Mouse (Mus musculus): ENCODE results near the gene Ubl4b.

DNA sequence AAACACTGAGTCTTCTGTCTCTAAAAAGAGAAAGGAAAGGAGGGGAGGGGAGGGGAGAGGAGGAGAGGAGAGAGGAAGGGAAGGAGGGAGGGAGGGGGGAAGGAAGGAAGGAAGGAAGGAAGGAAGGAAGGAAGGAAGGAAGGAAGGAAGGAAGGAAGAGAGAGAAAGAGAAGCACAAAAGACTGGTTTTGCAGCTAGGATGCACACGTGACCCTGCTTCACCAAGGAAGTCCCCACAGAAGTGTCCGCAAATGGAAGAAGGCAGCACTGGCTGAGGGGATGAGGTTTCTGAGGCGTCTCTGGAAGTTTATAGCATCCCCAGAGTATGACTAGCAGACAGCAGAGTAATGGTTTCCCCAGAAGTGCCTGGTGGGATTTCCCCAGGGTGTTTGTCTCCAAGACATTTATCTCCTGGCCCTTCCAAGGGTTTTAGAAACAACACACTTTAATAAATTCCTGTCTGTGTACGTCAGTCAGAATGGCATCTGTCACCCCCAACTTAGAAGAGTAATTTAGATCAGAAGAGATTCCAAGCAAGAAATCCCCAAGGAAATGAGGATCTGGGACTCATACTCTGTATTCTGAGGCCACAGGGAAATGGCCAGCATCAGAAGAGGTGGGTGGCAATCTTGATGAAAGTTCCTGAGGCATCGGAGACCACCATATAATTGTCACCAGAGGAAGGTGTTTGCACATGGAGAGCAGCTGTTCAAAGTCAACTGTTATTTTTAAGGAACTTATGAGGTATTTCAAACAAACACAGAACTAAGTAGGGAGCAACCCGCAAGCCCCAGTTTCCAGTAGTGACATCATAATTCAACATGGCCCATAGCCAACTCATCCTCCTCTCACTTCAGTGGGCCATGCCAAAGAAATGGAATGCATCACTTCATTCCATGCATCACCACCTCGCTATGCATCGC, 11.5 kb downstream of the Ubl4b start:
- no peak for TF ChIP-seq CTCF (conservative IDR thresholded peaks at IDR 0.05; ENCODE audit: insufficient read depth, insufficient read length, low read depth, low read length)
- no peak for TF ChIP-seq POLR2A (IDR thresholded peaks at IDR 0.05; ENCODE audit: low read depth, low read length)
